Mouse (Mus musculus) intestine, embryonic 16.5 days (tissue): ENCODE measurements around the gene Cstad. TPM values are rescaled to one million over a fixed set of nuclear protein-coding genes. Genes with fewer than 3 reads are reported as not detected.

ENCODE experiments used
- ATAC-seq: fragments of 200-750 bp; cut with Nextera tagmentation; 2 replicates; pipeline ENCODE4 v1.8.0; 2017; ENCODE audit warnings: moderate TSS enrichment, moderate library complexity
- H3K27ac ChIP-seq: fragments of 300-500 bp; sonication (generic); 2 replicates; pipeline ENCODE4 v1.5.1; 2014; ENCODE audit warnings: mild to moderate bottlenecking, low read length
- H3K27me3 ChIP-seq: fragments of 300-500 bp; sonication (generic); replicated peaks from 2 replicates; pipeline ENCODE4 v1.6.1; 2014; ENCODE audit warnings: low read length, control low read depth, mixed read lengths; ENCODE audit not compliant: control insufficient read depth, insufficient read depth
- H3K36me3 ChIP-seq: fragments of 300-500 bp; sonication (generic); 2 replicates; pipeline ENCODE4 v1.6.1; 2014; ENCODE audit warnings: low read length, control low read depth; ENCODE audit not compliant: control insufficient read depth, insufficient read depth
- H3K4me1 ChIP-seq: fragments of 300-500 bp; sonication (generic); 2 replicates; pipeline ENCODE4 v1.6.1; 2014; ENCODE audit warnings: low read length, control low read depth, mixed read lengths; ENCODE audit not compliant: control insufficient read depth, insufficient read depth
- H3K4me2 ChIP-seq: fragments of 300-500 bp; sonication (generic); 2 replicates; pipeline ENCODE4 v1.6.1; 2014; ENCODE audit warnings: low read depth, low read length, control low read depth
- H3K4me3 ChIP-seq: fragments of 300-500 bp; sonication (generic); 2 replicates; pipeline ENCODE4 v1.5.1; 2014; ENCODE audit warnings: mild to moderate bottlenecking, low read length
- H3K9ac ChIP-seq: fragments of 300-500 bp; sonication (generic); 2 replicates; pipeline ENCODE4 v1.6.1; 2014; ENCODE audit warnings: low read depth, low read length
- H3K9me3 ChIP-seq: fragments of 300-500 bp; sonication (generic); 2 replicates; pipeline ENCODE4 v1.6.1; 2016; ENCODE audit warnings: low read length, control low read depth; ENCODE audit not compliant: control insufficient read depth
- WGBS: fragments of 180-500 bp; shearing (Covaris S2); extraction: QIAGEN DNeasy Blood & Tissue Kit; methylation state at CpG from one replicate; pipeline ENCODE4 v1.1.7; 2014; 5-methylcytosine and 5-hydroxymethylcytosine counted together
- polyA plus RNA-seq: library from polyadenylated mRNA; unstranded; fragments of >200 nt; fragmentation: Nextera tagmentation; extraction: Ambion mirVana; gene quantifications from 2 replicates; pipeline ENCODE4 v1.2.1, GENCODE M21; 2015

Gene Cstad
- polyA plus RNA-seq, 1 experiment from 2014 or later: 0.99 TPM

GRCm38 (mm10) chr2:30618487-30619248 lies 23.8 kb downstream of the Cstad start:
- peak overlapping the region; percentile 72 for H3K27ac ChIP-seq
- H3K4me2 ChIP-seq: peak overlapping the region; percentile 34
- H3K36me3 ChIP-seq: no peaks in the 10 kb centered on the region
- no peak overlapping the region for H3K4me3 ChIP-seq
- 53% methylated on average over 6 of the region's 6 CpGs for WGBS
- H3K4me1 ChIP-seq: peaks cover 21% of the 10 kb centered on the region
- peak overlapping the region; percentile 55 for H3K9ac ChIP-seq
- no peaks in the 10 kb centered on the region for H3K27me3 ChIP-seq
- ATAC-seq: peak; percentile 94
- no peaks in the 10 kb centered on the region for H3K9me3 ChIP-seq

- H3K36me3 ChIP-seq: no peaks in the 10 kb centered on the region
- 65% methylated on average over 10 of the region's 10 CpGs for WGBS
- no peaks in the 10 kb centered on the region for H3K9me3 ChIP-seq
- no peaks in the 10 kb centered on the region for H3K27me3 ChIP-seq
- no peak overlapping the region for H3K4me2 ChIP-seq
- ATAC-seq: no peak
- H3K4me3 ChIP-seq: no peak overlapping the region
- H3K27ac ChIP-seq: no peak overlapping the region
- no peak overlapping the region for H3K9ac ChIP-seq
- H3K4me1 ChIP-seq: peaks cover 9% of the 10 kb centered on the region; the same call in 1 of the 2 replicates
These were observed 29.0 kb downstream of the Cstad start for GRCm38 (mm10) chr2:30623873-30624272.

GRCm38 (mm10) chr2:30625296-30625826 lies 30.5 kb downstream of the Cstad start:
- Histone ChIP-seq H3K9me3 (no peaks in the 10 kb centered on the region), H3K27me3 (no peaks in the 10 kb centered on the region), H3K9ac (no peak overlapping the region), H3K27ac (no peak overlapping the region), H3K36me3 (no peaks in the 10 kb centered on the region), H3K4me2 (no peak overlapping the region), H3K4me3 (no peak overlapping the region), H3K4me1 (peaks cover 5% of the 10 kb centered on the region; the same call in 1 of the 2 replicates)
- 70% methylated on average over 6 of the region's 6 CpGs for WGBS
- no peak for ATAC-seq

GRCm38 (mm10) chr2:30626058-30626675 lies 31.3 kb downstream of the Cstad start:
- Histone ChIP-seq H3K4me3 (no peak overlapping the region), H3K4me2 (no peak overlapping the region), H3K9me3 (no peaks in the 10 kb centered on the region), H3K4me1 (peaks cover 5% of the 10 kb centered on the region; the same call in 1 of the 2 replicates), H3K9ac (0 out of 2 replicates have a peak overlapping the region, but pooled peaks have one; percentile 10), H3K27ac (0 out of 2 replicates have a peak overlapping the region, but pooled peaks have one; percentile 24), H3K27me3 (no peaks in the 10 kb centered on the region), H3K36me3 (no peaks in the 10 kb centered on the region)
- WGBS: 61% methylated on average over 17 of the region's 17 CpGs
- ATAC-seq: no peak

- Histone ChIP-seq H3K9ac (no peak overlapping the region), H3K9me3 (no peaks in the 10 kb centered on the region), H3K4me1 (peaks cover 10% of the 10 kb centered on the region; the same call in 1 of the 2 replicates), H3K27ac (no peak overlapping the region), H3K36me3 (no peaks in the 10 kb centered on the region), H3K4me2 (no peak overlapping the region), H3K27me3 (no peaks in the 10 kb centered on the region), H3K4me3 (no peak overlapping the region)
- 86% methylated on average over 3 of the region's 3 CpGs for WGBS
- no peak for ATAC-seq
These were observed 32.5 kb downstream of the Cstad start for GRCm38 (mm10) chr2:30627338-30627737.

GRCm38 (mm10) chr2:30628374-30628773 lies 33.5 kb downstream of the Cstad start:
- H3K9me3 ChIP-seq: no peaks in the 10 kb centered on the region
- H3K4me2 ChIP-seq: no peak overlapping the region
- H3K4me1 ChIP-seq: peaks cover 10% of the 10 kb centered on the region; the same call in 1 of the 2 replicates
- H3K9ac ChIP-seq: no peak overlapping the region
- WGBS: 92% methylated on average over 17 of the region's 17 CpGs
- no peak for ATAC-seq
- H3K36me3 ChIP-seq: no peaks in the 10 kb centered on the region
- no peak overlapping the region for H3K4me3 ChIP-seq
- no peaks in the 10 kb centered on the region for H3K27me3 ChIP-seq
- no peak overlapping the region for H3K27ac ChIP-seq

GRCm38 (mm10) chr2:30629038-30629761 lies 34.4 kb downstream of the Cstad start:
- no peak overlapping the region for H3K4me3 ChIP-seq
- no peaks in the 10 kb centered on the region for H3K27me3 ChIP-seq
- no peaks in the 10 kb centered on the region for H3K9me3 ChIP-seq
- WGBS: 58% methylated on average over 14 of the region's 14 CpGs
- no peak overlapping the region for H3K4me2 ChIP-seq
- no peak overlapping the region for H3K9ac ChIP-seq
- no peaks in the 10 kb centered on the region for H3K36me3 ChIP-seq
- ATAC-seq: no peak
- H3K27ac ChIP-seq: no peak overlapping the region
- H3K4me1 ChIP-seq: peaks cover 10% of the 10 kb centered on the region; the same call in 1 of the 2 replicates

GRCm38 (mm10) chr2:30629860-30630259 lies 35.0 kb downstream of the Cstad start:
- H3K9me3 ChIP-seq: no peaks in the 10 kb centered on the region
- H3K27me3 ChIP-seq: no peaks in the 10 kb centered on the region
- H3K36me3 ChIP-seq: no peaks in the 10 kb centered on the region
- no peak overlapping the region for H3K27ac ChIP-seq
- WGBS: 68% methylated on average over 4 of the region's 4 CpGs
- peaks cover 10% of the 10 kb centered on the region; the same call in 1 of the 2 replicates for H3K4me1 ChIP-seq
- H3K4me2 ChIP-seq: no peak overlapping the region
- ATAC-seq: no peak
- no peak overlapping the region for H3K4me3 ChIP-seq
- H3K9ac ChIP-seq: no peak overlapping the region

GRCm38 (mm10) chr2:30636266-30636671 lies 41.4 kb downstream of the Cstad start:
- Histone ChIP-seq H3K27ac (peak overlapping the region; percentile 71), H3K9me3 (no peaks in the 10 kb centered on the region), H3K36me3 (no peaks in the 10 kb centered on the region), H3K27me3 (no peaks in the 10 kb centered on the region), H3K9ac (no peak overlapping the region; the same call in 1 of the 2 replicates), H3K4me2 (no peak overlapping the region), H3K4me1 (peaks cover 18% of the 10 kb centered on the region; the same call in 1 of the 2 replicates), H3K4me3 (no peak overlapping the region)
- no peak for ATAC-seq
- 64% methylated on average over 5 of the region's 5 CpGs for WGBS
